Mouse (Mus musculus) right cerebral cortex, adult 18-20 months (tissue): ENCODE measurements at regions not wholly inside any gene's neighbourhood (a gene's known extent, or its start where the extent isn't known, plus 50 kb on each side); places are given as distances from the start of the nearest gene placed in this dataset.

Experiments used
- DNase-seq: peaks from one replicate; pipeline ENCODE4 v3.0.0; 2022; ENCODE audit warnings: mixed read lengths

- DNase-seq: peak; percentile 4
Observed at GRCm38 (mm10) chr8:113582180-113582975, 53.0 kb upstream of the Mon1b start.

GRCm38 (mm10) chr8:113583801-113584200, 51.6 kb upstream of the Mon1b start:
- DNase-seq: no peak
